Mouse (Mus musculus) heart, postnatal 36 days (tissue): ENCODE measurements at regions not wholly inside any gene's neighbourhood (a gene's known extent, or its start where the extent isn't known, plus 50 kb on each side); places are given as distances from the start of the nearest gene placed in this dataset.
A peak's percentile ranks its signal among the peaks of the same experiment; 100 is the strongest.
"Not testable (repeated sequence)": the region's sequence is repeated elsewhere in the genome, so short reads cannot be mapped to it uniquely, and the experiment has no call there.

Experiments
- DNase-seq, 2 experiments: peaks; one replicate each; pipeline ENCODE4 v3.0.0; 2021 to 2022
- intact Hi-C: fragments of 180-260 bp; cut with DNase I; formaldehyde crosslinking; loops from one replicate; pipeline ENCODE4 v1.15.1; 2025

GRCm38 (mm10) chr1:157048996-157049395 lies 59.5 kb downstream of the Tex35 start:
- intact Hi-C loops, result no loop called here
- no peak for DNase-seq

GRCm38 (mm10) chr1:157048201-157048923 lies 60.1 kb downstream of the Tex35 start:
- intact Hi-C loops, result no loop called here
- DNase-seq, result no peak

- DNase-seq, result peak in 1 of 2 experiments; percentile 43
- intact Hi-C loops, result no loop called here
Observed at GRCm38 (mm10) chr1:157047751-157048200, 60.7 kb downstream of the Tex35 start.

GRCm38 (mm10) chr1:157046760-157047182 lies 61.7 kb downstream of the Tex35 start:
- DNase-seq, result no peak
- intact Hi-C loops, result no loop called here

GRCm38 (mm10) chr1:157039836-157040196 lies 68.7 kb downstream of the Tex35 start:
- intact Hi-C loops, result no loop called here
- DNase-seq, result no peak

- peak; percentile 45 to 50 for DNase-seq
- intact Hi-C loops, result no loop called here
Observed at GRCm38 (mm10) chr1:157039016-157039835, 69.3 kb downstream of the Tex35 start.

- no peak for DNase-seq
Observed at GRCm38 (mm10) chr1:157038111-157039008, 70.1 kb downstream of the Tex35 start.

GRCm38 (mm10) chr1:157037246-157037991 lies 71.1 kb downstream of the Tex35 start:
- intact Hi-C loops, result no loop called here
- no peak for DNase-seq

More at GRCm38 (mm10) chr1:157038111-157039008, 70.1 kb downstream of the Tex35 start:
- intact Hi-C loops, result no loop called here

GRCm38 (mm10) chr1:157036779-157037178 lies 71.7 kb downstream of the Tex35 start:
- no peak for DNase-seq
- intact Hi-C loops, result no loop called here

GRCm38 (mm10) chr1:157035221-157035620 lies 73.3 kb downstream of the Tex35 start:
- intact Hi-C loops, DNase-seq: not testable (repeated sequence)

- intact Hi-C loops, result no loop called here
- no peak for DNase-seq
Observed at GRCm38 (mm10) chr1:157028682-157029081, 79.8 kb downstream of the Tex35 start.

GRCm38 (mm10) chr1:157027681-157028080 lies 80.8 kb downstream of the Tex35 start:
- DNase-seq, result no peak
- intact Hi-C loops, result no loop called here

- no peak for DNase-seq
- intact Hi-C loops, result no loop called here
Observed at GRCm38 (mm10) chr1:157023462-157023861, 84.0 kb upstream of the Ralgps2 start.

- DNase-seq, result no peak
- intact Hi-C loops, result no loop called here
Observed at GRCm38 (mm10) chr1:157022456-157023435, 83.3 kb upstream of the Ralgps2 start.

GRCm38 (mm10) chr1:157019892-157020291 lies 80.5 kb upstream of the Ralgps2 start:
- intact Hi-C loops, result no loop called here
- no peak for DNase-seq

- intact Hi-C loops, result no loop called here
- no peak for DNase-seq
Observed at GRCm38 (mm10) chr1:157018726-157019125, 79.3 kb upstream of the Ralgps2 start.

GRCm38 (mm10) chr1:157017198-157017994 lies 78.0 kb upstream of the Ralgps2 start:
- DNase-seq, result no peak
- intact Hi-C loops, result no loop called here

- no peak for DNase-seq
- intact Hi-C loops, result no loop called here
Observed at GRCm38 (mm10) chr1:157016625-157017024, 77.2 kb upstream of the Ralgps2 start.
